Mouse (Mus musculus) hindbrain, embryonic 14.5 days (tissue): ENCODE results near the gene Parp9. TPM values are rescaled to one million over a fixed set of nuclear protein-coding genes. Genes with fewer than 3 reads are reported as not detected.
"Not testable (repeated sequence)": the region's sequence is repeated elsewhere in the genome, so short reads cannot be mapped to it uniquely, and the experiment has no call there.

Experiments used
- ATAC-seq: fragments of 200-750 bp; cut with Nextera tagmentation; 2 replicates; pipeline ENCODE4 v1.8.0; 2017; ENCODE audit warnings: moderate number of reproducible peaks, mild to moderate bottlenecking, moderate TSS enrichment, moderate library complexity; ENCODE audit not compliant: low FRiP score
- DNase-seq: peaks from one replicate; pipeline ENCODE4 v3.0.0-alpha.2; 2015; ENCODE audit warnings: low spot score
- H3K27ac ChIP-seq: fragments of 300-500 bp; sonication (generic); 2 replicates; pipeline ENCODE4 v1.5.1; 2014; ENCODE audit warnings: mild to moderate bottlenecking, moderate library complexity
- H3K27me3 ChIP-seq: fragments of 300-500 bp; sonication (generic); 2 replicates; pipeline ENCODE4 v1.6.1; 2014; ENCODE audit warnings: mild to moderate bottlenecking, low read length, mixed read lengths; ENCODE audit not compliant: control insufficient read depth, insufficient read depth
- H3K36me3 ChIP-seq: fragments of 300-500 bp; sonication (generic); replicated peaks from 2 replicates; pipeline ENCODE4 v1.6.1; 2014; ENCODE audit not compliant: control insufficient read depth, insufficient read depth
- H3K4me1 ChIP-seq: fragments of 300-500 bp; sonication (generic); replicated peaks from 2 replicates; pipeline ENCODE4 v1.6.1; 2014; ENCODE audit warnings: antibody characterized with exemption, low read length, mixed read lengths; ENCODE audit not compliant: control insufficient read depth, insufficient read depth
- H3K4me2 ChIP-seq: fragments of 300-500 bp; sonication (generic); replicated peaks from 2 replicates; pipeline ENCODE4 v1.6.1; 2014; ENCODE audit warnings: mild to moderate bottlenecking, moderate library complexity
- H3K4me3 ChIP-seq: fragments of 300-500 bp; sonication (generic); replicated peaks from 2 replicates; pipeline ENCODE4 v1.5.1; 2014; ENCODE audit warnings: mild to moderate bottlenecking, low read length
- H3K9ac ChIP-seq: fragments of 300-500 bp; sonication (generic); 2 replicates; pipeline ENCODE4 v1.6.1; 2014
- H3K9me3 ChIP-seq: fragments of 300-500 bp; sonication (generic); 2 replicates; pipeline ENCODE4 v1.6.1; 2016; ENCODE audit warnings: low read length; ENCODE audit not compliant: control insufficient read depth
- WGBS: fragments of 180-500 bp; shearing (Covaris S2); extraction: QIAGEN DNeasy Blood & Tissue Kit; methylation state at CpG from one replicate; pipeline ENCODE4 v1.1.7; 2014; 5-methylcytosine and 5-hydroxymethylcytosine counted together
- polyA plus RNA-seq: library from polyadenylated mRNA; unstranded; fragments of >200 nt; fragmentation: Nextera tagmentation; extraction: Ambion mirVana; gene quantifications from 2 replicates; pipeline ENCODE4 v1.2.1, GENCODE M21; 2014

The Parp9 gene
- polyA plus RNA-seq, 1 experiment from 2014 or later = 2.2 TPM

GRCm38 (mm10) chr16:35952628-35953130, 14.4 kb downstream of the Parp9 start:
- 92% methylated on average over 5 of the region's 5 CpGs for WGBS
- Histone ChIP-seq H3K9me3 (no peaks in the 10 kb centered on the region), H3K36me3 (no peaks in the 10 kb centered on the region), H3K4me3 (no peak overlapping the region), H3K27me3 (no peaks in the 10 kb centered on the region), H3K27ac (no peak overlapping the region), H3K4me1 (no peaks in the 10 kb centered on the region), H3K9ac (no peak overlapping the region), H3K4me2 (no peak overlapping the region)
- DNase-seq (no peak), ATAC-seq (no peak)

GRCm38 (mm10) chr16:35965991-35966390, 27.7 kb downstream of the Parp9 start:
- DNase-seq, H3K4me2 ChIP-seq, H3K36me3 ChIP-seq, H3K27me3 ChIP-seq, H3K4me1 ChIP-seq, H3K27ac ChIP-seq, H3K9ac ChIP-seq, ATAC-seq, H3K9me3 ChIP-seq, H3K4me3 ChIP-seq: not testable (repeated sequence)
- WGBS = 66% methylated on average over 3 of the region's 4 CpGs

- 69% methylated on average over 5 of the region's 5 CpGs for WGBS
- Histone ChIP-seq H3K9me3 (no peaks in the 10 kb centered on the region), H3K27me3 (no peaks in the 10 kb centered on the region), H3K9ac (no peak overlapping the region), H3K36me3 (no peaks in the 10 kb centered on the region), H3K27ac (no peak overlapping the region), H3K4me3 (no peak overlapping the region), H3K4me2 (no peak overlapping the region), H3K4me1 (no peaks in the 10 kb centered on the region)
- ATAC-seq = no peak
- DNase-seq = no peak
These were observed 28.3 kb downstream of the Parp9 start for GRCm38 (mm10) chr16:35966411-35967115.

- no peaks in the 10 kb centered on the region for H3K27me3 ChIP-seq
- no peak overlapping the region for H3K4me2 ChIP-seq
- H3K4me1 ChIP-seq = no peaks in the 10 kb centered on the region
- no peak for ATAC-seq
- no peaks in the 10 kb centered on the region for H3K9me3 ChIP-seq
- no peak overlapping the region for H3K4me3 ChIP-seq
- no peaks in the 10 kb centered on the region for H3K36me3 ChIP-seq
- no peak overlapping the region for H3K27ac ChIP-seq
- WGBS = 85% methylated on average over 4 of the region's 4 CpGs
- no peak for DNase-seq
- no peak overlapping the region for H3K9ac ChIP-seq
These were observed 29.0 kb downstream of the Parp9 start for GRCm38 (mm10) chr16:35967319-35967718.

- H3K4me2 ChIP-seq = no peak overlapping the region
- no peaks in the 10 kb centered on the region for H3K9me3 ChIP-seq
- no peaks in the 10 kb centered on the region for H3K36me3 ChIP-seq
- no peaks in the 10 kb centered on the region for H3K27me3 ChIP-seq
- no peak overlapping the region for H3K9ac ChIP-seq
- 64% methylated on average over 2 of the region's 2 CpGs for WGBS
- H3K4me1 ChIP-seq = no peaks in the 10 kb centered on the region
- no peak for ATAC-seq
- no peak overlapping the region for H3K4me3 ChIP-seq
- no peak for DNase-seq
- H3K27ac ChIP-seq = no peak overlapping the region
These were observed 29.9 kb downstream of the Parp9 start for GRCm38 (mm10) chr16:35968149-35968548.

GRCm38 (mm10) chr16:35974021-35974420, 35.8 kb downstream of the Parp9 start:
- Histone ChIP-seq H3K27ac (no peak overlapping the region), H3K4me3 (no peak overlapping the region), H3K36me3 (no peaks in the 10 kb centered on the region), H3K4me1 (no peaks in the 10 kb centered on the region), H3K27me3 (no peaks in the 10 kb centered on the region), H3K9me3 (no peaks in the 10 kb centered on the region), H3K9ac (no peak overlapping the region), H3K4me2 (no peak overlapping the region)
- WGBS = 54% methylated on average over 1 of the region's 1 CpGs
- DNase-seq = no peak
- no peak for ATAC-seq

GRCm38 (mm10) chr16:35978450-35978849, 40.2 kb downstream of the Parp9 start, which contains the start of gene Kpna1:
TSS of gene Kpna1 (plus strand) at chr16:35978750.
- WGBS = 100% methylated on average over 1 of the region's 1 CpGs
- H3K4me2 ChIP-seq, H3K9me3 ChIP-seq, H3K4me1 ChIP-seq, H3K27ac ChIP-seq, DNase-seq, H3K4me3 ChIP-seq, H3K36me3 ChIP-seq, ATAC-seq, H3K9ac ChIP-seq, H3K27me3 ChIP-seq: not testable (repeated sequence)

GRCm38 (mm10) chr16:35981363-35981821, 43.1 kb downstream of the Parp9 start:
- peak; percentile 100 for DNase-seq
- Histone ChIP-seq H3K36me3 (no peaks in the 10 kb centered on the region), H3K27me3 (no peaks in the 10 kb centered on the region), H3K9me3 (no peaks in the 10 kb centered on the region), H3K4me2 (no peak overlapping the region), H3K4me3 (no peak overlapping the region), H3K4me1 (peaks cover 11% of the 10 kb centered on the region), H3K9ac (no peak overlapping the region), H3K27ac (no peak overlapping the region)
- WGBS = 51% methylated on average over 19 of the region's 19 CpGs
- peak; percentile 69 for ATAC-seq

GRCm38 (mm10) chr16:35982506-35982901, 44.2 kb downstream of the Parp9 start:
- DNase-seq (no peak), ATAC-seq (no peak)
- peak overlapping the region; percentile 73 for H3K4me2 ChIP-seq
- peak overlapping the region; percentile 86 for H3K9ac ChIP-seq
- H3K27ac ChIP-seq = peak overlapping the region; percentile 97
- H3K27me3 ChIP-seq = no peaks in the 10 kb centered on the region
- peak overlapping the region; percentile 74 for H3K4me3 ChIP-seq
- H3K9me3 ChIP-seq = no peaks in the 10 kb centered on the region
- H3K4me1 ChIP-seq = peaks cover 11% of the 10 kb centered on the region
- 5% methylated on average over 15 of the region's 15 CpGs for WGBS
- H3K36me3 ChIP-seq = no peaks in the 10 kb centered on the region
